Mouse (Mus musculus) ES-Bruce4 (cell line): Measurements from ENCODE around the gene Slc28a3.

ENCODE experiments used
- CTCF ChIP-seq: IDR thresholded peaks from one replicate; pipeline ENCODE4 v1.8.1; 2011; ENCODE audit warnings: low read depth, low read length
- EP300 ChIP-seq: IDR thresholded peaks from 2 replicates; pipeline ENCODE4 v1.6.1; 2011; ENCODE audit warnings: low read depth, low read length; ENCODE audit not compliant: insufficient read depth
- POLR2A ChIP-seq: IDR thresholded peaks from one replicate; pipeline ENCODE4 v1.8.1; 2011; ENCODE audit warnings: low read length; ENCODE audit not compliant: insufficient read depth

DNA sequence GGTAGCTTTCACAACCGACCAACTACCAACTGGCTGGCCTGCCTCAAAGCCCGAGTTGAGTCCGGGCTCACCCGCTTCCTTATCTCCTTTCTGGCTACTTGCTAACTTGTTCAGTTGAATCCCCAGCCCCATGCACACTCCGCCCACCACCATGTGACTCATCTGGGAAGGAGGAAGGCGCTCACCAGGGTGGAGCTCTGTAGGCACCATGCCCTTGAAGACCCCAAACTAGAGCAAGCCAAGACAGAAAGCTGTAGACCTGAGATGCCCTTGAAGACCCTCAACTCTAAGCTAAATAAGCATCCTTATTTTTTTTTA lies 72.8 kb downstream of the Slc28a3 start:
- no peak for TF ChIP-seq CTCF
- TF ChIP-seq POLR2A = no peak
- TF ChIP-seq EP300 = no peak
